Mouse (Mus musculus): ENCODE results near the gene 6030408B16Rik. TPM values are rescaled to one million over a fixed set of nuclear protein-coding genes. Genes with fewer than 3 reads are reported as not detected.
A peak's percentile ranks its signal among the peaks of the same experiment; 100 is the strongest.

The 6030408B16Rik gene
- total and polyA plus RNA-seq, 3 experiments: 0.70 to 6.3 (median 1.1) TPM

DNA sequence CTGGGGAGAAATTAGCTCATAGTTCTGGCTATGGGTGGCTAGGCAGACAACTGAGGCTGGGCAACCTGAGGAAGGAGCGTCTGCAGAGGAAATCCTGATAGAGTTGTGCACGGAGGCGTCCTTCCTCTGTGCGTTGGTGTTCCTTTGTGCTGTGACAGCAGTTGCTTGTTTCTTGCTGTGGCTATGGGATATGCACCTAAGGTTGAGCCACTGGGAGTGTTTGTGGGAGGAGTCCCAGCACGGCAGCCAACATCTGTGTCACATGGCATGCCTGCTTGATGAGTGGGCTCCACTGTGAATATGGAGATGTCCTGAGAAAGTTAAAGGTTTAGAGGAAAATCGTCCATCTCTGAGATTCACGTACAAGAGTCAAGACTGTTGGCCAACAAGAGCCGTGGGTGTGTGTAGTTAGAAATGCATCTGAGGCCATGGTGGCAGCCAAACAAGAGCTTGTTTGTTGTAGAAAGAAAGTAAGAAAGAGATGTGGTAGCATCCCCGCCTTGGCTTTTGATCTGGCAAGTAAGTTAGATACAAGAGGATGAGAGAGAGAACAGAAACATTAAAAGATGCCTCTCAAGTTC, 42.7 kb upstream of the 6030408B16Rik start:
- WGBS: 69% methylated on average over 9 of the region's 9 CpGs

DNA sequence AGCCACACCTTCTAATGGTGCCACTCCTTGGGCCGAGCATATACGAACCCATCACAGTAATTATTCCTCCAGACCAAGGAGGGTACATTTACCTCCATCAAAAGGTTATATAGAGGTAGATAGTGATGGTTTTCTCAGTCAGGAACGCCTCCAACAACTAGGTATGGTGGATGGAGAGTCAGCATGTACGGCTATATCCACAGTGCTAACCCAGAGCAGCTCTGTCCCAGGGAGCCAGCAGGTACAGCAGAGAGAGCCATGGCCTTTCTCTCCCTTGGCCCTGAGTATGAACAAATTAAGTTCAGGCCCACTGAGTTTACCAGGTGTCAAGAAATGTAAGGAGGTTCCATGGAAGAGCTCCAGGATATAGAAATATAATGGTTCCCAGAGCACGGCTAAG, 41.1 kb upstream of the 6030408B16Rik start:
- intact Hi-C loops (cut with DNase I): no loop called here
- TF ChIP-seq CTCF (IDR thresholded peaks at IDR 0.05): no peak
- no peak for TF ChIP-seq EP300 (IDR thresholded peaks at IDR 0.05; ENCODE audit: insufficient read depth, low read depth, low read length)
- no peak for DNase-seq
- Histone ChIP-seq H3K4me3 (no peak overlapping the region), H3K27ac (no peak overlapping the region), H3K4me1 (ENCODE audit: control insufficient read depth, insufficient read depth, low read length) (peaks cover 16% of the 10 kb centered on the region), H3K9ac (ENCODE audit: low read depth, low read length) (no peak overlapping the region), H3K36me3 (ENCODE audit: control insufficient read depth, insufficient read depth, low read length) (no peaks in the 10 kb centered on the region; the same call in 1 of the 2 replicates), H3K79me2 (replicated peaks; ENCODE audit: control insufficient read depth, insufficient read depth, low read length) (no peaks in the 10 kb centered on the region), H3K27me3 (ENCODE audit: control insufficient read depth, insufficient read depth, low read length) (no peaks in the 10 kb centered on the region)
- 98% methylated on average over 5 of the region's 5 CpGs for WGBS

More for the DNA sequence above, 42.7 kb upstream of the 6030408B16Rik start:
- H3K27ac ChIP-seq: no peak overlapping the region
- H3K4me1 ChIP-seq (ENCODE audit: control insufficient read depth, insufficient read depth, low read length): peaks cover 19% of the 10 kb centered on the region
- no peaks in the 10 kb centered on the region for H3K79me2 ChIP-seq (replicated peaks; ENCODE audit: control insufficient read depth, insufficient read depth, low read length)
- H3K27me3 ChIP-seq (ENCODE audit: control insufficient read depth, insufficient read depth, low read length): no peaks in the 10 kb centered on the region
- H3K36me3 ChIP-seq (ENCODE audit: control insufficient read depth, insufficient read depth, low read length): no peaks in the 10 kb centered on the region; the same call in 1 of the 2 replicates
- no peak for DNase-seq
- intact Hi-C loops (cut with DNase I): no loop called here
- H3K4me3 ChIP-seq: no peak overlapping the region
- TF ChIP-seq CTCF (IDR thresholded peaks at IDR 0.05): no peak
- TF ChIP-seq POLR2A (IDR thresholded peaks at IDR 0.05; ENCODE audit: insufficient read depth, low read depth, low read length): no peak
- TF ChIP-seq EP300 (IDR thresholded peaks at IDR 0.05; ENCODE audit: insufficient read depth, low read depth, low read length): no peak
- no peak overlapping the region for H3K9ac ChIP-seq (ENCODE audit: low read depth, low read length)

DNA sequence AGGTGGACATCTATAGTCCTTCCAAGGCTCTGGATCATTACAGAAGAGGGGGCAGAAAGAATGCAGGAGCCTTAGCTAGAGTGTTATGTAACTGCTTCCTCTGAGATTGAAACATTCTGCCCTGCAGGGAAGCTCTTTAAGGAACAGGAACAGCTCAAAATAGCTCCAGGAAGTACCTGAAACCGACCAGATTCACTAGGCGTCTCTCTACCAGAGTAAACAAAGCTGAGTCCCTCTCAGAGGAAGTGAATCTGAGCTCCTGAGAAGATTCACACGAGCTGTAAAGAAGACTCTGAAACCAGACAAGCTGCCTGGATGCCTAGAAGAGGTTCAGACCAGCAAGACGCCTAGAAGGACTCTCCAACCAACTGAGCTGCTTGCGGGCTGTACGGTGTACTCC, 40.4 kb upstream of the 6030408B16Rik start:
- Histone ChIP-seq H3K9ac (ENCODE audit: low read depth, low read length) (no peak overlapping the region), H3K4me3 (no peak overlapping the region), H3K4me1 (ENCODE audit: control insufficient read depth, insufficient read depth, low read length) (peaks cover 13% of the 10 kb centered on the region), H3K27me3 (ENCODE audit: control insufficient read depth, insufficient read depth, low read length) (no peaks in the 10 kb centered on the region), H3K79me2 (replicated peaks; ENCODE audit: control insufficient read depth, insufficient read depth, low read length) (no peaks in the 10 kb centered on the region), H3K27ac (no peak overlapping the region), H3K36me3 (ENCODE audit: control insufficient read depth, insufficient read depth, low read length) (no peaks in the 10 kb centered on the region)
- intact Hi-C loops (cut with DNase I): no loop called here
- 77% methylated on average over 6 of the region's 6 CpGs for WGBS
- TF ChIP-seq CTCF (IDR thresholded peaks at IDR 0.05): no peak
- no peak for TF ChIP-seq POLR2A (IDR thresholded peaks at IDR 0.05; ENCODE audit: insufficient read depth, low read depth, low read length)
- no peak for TF ChIP-seq EP300 (IDR thresholded peaks at IDR 0.05; ENCODE audit: insufficient read depth, low read depth, low read length)
- DNase-seq: no peak

DNA sequence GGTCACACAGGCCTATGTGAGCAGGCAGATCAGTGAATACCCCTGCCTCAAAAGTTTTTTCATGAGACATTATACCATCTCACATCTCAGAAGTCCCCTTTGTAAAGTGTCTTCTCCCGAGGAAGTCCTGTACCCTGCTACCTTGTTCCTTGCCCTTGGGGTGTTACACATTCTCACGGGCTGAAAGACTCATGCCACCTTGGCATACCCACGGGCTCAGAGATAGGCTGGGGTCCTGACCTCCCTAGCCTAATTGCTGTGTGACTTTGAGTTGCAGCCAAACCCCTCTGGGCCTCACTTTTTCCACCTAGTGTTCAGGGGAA, 39.5 kb upstream of the 6030408B16Rik start:
- peak overlapping the region; percentile 73 for H3K4me3 ChIP-seq
- 31% methylated on average over 3 of the region's 3 CpGs for WGBS
- no peaks in the 10 kb centered on the region for H3K36me3 ChIP-seq (ENCODE audit: control insufficient read depth, insufficient read depth, low read length)
- H3K79me2 ChIP-seq (replicated peaks; ENCODE audit: control insufficient read depth, insufficient read depth, low read length): no peaks in the 10 kb centered on the region
- no peak for TF ChIP-seq EP300 (IDR thresholded peaks at IDR 0.05; ENCODE audit: insufficient read depth, low read depth, low read length)
- no peak for TF ChIP-seq POLR2A (IDR thresholded peaks at IDR 0.05; ENCODE audit: insufficient read depth, low read depth, low read length)
- TF ChIP-seq CTCF (IDR thresholded peaks at IDR 0.05): no peak
- peaks cover 6% of the 10 kb centered on the region for H3K4me1 ChIP-seq (ENCODE audit: control insufficient read depth, insufficient read depth, low read length)
- intact Hi-C loops (cut with DNase I): no loop called here
- H3K27me3 ChIP-seq (ENCODE audit: control insufficient read depth, insufficient read depth, low read length): no peaks in the 10 kb centered on the region
- H3K9ac ChIP-seq (ENCODE audit: low read depth, low read length): peak overlapping the region; percentile 31
- no peak for DNase-seq
- H3K27ac ChIP-seq: peak overlapping the region; percentile 71

DNA sequence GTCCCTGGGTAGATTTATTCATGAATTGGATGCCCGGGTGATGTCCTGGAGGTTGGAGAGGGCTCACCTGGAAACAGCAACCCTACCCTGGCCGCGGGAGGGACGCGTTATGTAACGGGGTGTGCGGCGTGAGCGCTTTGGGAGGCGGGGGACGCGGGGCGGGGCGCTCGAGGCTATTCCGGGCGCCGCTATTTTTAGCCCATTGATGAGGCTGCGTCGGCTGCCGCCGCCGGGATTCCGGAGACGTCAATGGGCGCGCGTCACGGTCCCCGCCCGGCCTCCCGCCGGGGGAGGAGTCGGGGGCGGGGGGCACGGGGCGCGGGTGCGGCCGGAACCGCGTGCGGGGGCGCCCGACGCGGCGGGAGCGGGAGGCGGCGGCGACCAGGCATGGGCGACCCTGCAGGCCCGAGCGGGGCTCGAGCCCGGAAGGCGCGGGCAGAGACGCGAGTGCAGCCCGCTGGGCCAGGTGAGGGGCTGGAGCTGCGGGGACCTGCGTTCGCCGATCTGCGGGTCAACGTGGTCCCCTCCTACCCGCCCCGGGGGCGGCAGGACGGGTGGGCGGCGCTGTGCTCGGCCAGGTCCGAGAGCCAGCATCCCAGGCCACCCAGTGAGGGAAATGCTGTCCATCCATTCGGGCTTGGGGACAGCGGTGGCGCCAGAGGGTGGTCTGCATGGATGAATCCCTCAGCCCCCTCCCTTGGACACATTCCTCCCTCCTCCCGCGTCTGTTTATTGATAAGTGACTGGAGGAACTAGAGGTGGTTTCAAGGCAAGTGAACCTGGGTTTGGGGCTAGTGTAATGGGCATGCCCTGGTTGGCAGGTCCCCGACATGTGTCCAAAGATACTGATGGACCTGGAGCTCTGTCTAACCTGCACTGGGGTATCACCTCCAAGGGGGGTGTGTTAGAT, 38.9 kb upstream of the 6030408B16Rik start, which contains the start of gene Nr4a1:
Gene Nr4a1 (plus strand): TSS at position 384 of the 910 bp plus-strand sequence.
- no peaks in the 10 kb centered on the region for H3K27me3 ChIP-seq (ENCODE audit: control insufficient read depth, insufficient read depth, low read length)
- no peaks in the 10 kb centered on the region for H3K36me3 ChIP-seq (ENCODE audit: control insufficient read depth, insufficient read depth, low read length)
- peak within 1 kb of the TSS; percentile 80 for H3K9ac ChIP-seq (ENCODE audit: low read depth, low read length)
- DNase-seq: peak; percentile 88 to 91
- H3K4me1 ChIP-seq (ENCODE audit: control insufficient read depth, insufficient read depth, low read length): peaks cover 6% of the 10 kb centered on the region
- TF ChIP-seq CTCF (IDR thresholded peaks at IDR 0.05) (no peak), POLR2A (IDR thresholded peaks at IDR 0.05; ENCODE audit: insufficient read depth, low read depth, low read length) (peak; percentile 35; the same call in 1 of the 2 replicates), EP300 (IDR thresholded peaks at IDR 0.05; ENCODE audit: insufficient read depth, low read depth, low read length) (peak; percentile 34; the same call in 1 of the 2 replicates)
- no peaks in the 10 kb centered on the region for H3K79me2 ChIP-seq (replicated peaks; ENCODE audit: control insufficient read depth, insufficient read depth, low read length)
- WGBS: 3% methylated on average over 80 of the region's 82 CpGs
- peak within 1 kb of the TSS; percentile 73 for H3K4me3 ChIP-seq
- intact Hi-C loops (cut with DNase I): no loop called here
- H3K27ac ChIP-seq: peak within 1 kb of the TSS; percentile 80

All from heart, adult 2 months (tissue).